Mouse (Mus musculus): ENCODE results near the gene Nit1. TPM values are rescaled to one million over a fixed set of nuclear protein-coding genes. Genes with fewer than 3 reads are reported as not detected.

Nit1 gene
- total RNA-seq, 2 experiments from 2014 or later = 43.3 to 47.9 TPM

- no peak for DNase-seq (ENCODE audit: low spot score in 2 of 2)
Measured at GRCm38 (mm10) chr1:171295063-171295402, 50.4 kb downstream of the Nit1 start.

GRCm38 (mm10) chr1:171294298-171295062, 51.0 kb downstream of the Nit1 start, which contains the start of gene Ufc1:
Gene Ufc1 (minus strand): TSS chr1:171295024.
- DNase-seq (ENCODE audit: low spot score in 2 of 2) = peak; percentile 71 to 85

- DNase-seq (ENCODE audit: low spot score in 2 of 2) = no peak
Measured at GRCm38 (mm10) chr1:171293906-171294297, 51.5 kb downstream of the Nit1 start.

- no peak for DNase-seq (ENCODE audit: low spot score in 2 of 2)
Measured at GRCm38 (mm10) chr1:171293351-171293750, 52.1 kb downstream of the Nit1 start.

- DNase-seq (ENCODE audit: low spot score in 2 of 2) = no peak
Measured at GRCm38 (mm10) chr1:171288328-171288727, 57.1 kb downstream of the Nit1 start.

Other genes with a start within 250 kb of the Nit1 start
- under 1 TPM in 1 of 2 experiments, not detected in 1; 0.79 TPM for gene Cfap126, start 231.7 kb downstream of the Nit1 start, total RNA-seq (2021)
- 100 to 1,000 TPM; 195 to 207 TPM for gene Sdhc, start 195.0 kb downstream of the Nit1 start, total RNA-seq (2021)
- not detected for gene Mpz, start 194.9 kb downstream of the Nit1 start, total RNA-seq (2021)
- gene Pcp4l1, start 149.4 kb downstream of the Nit1 start, total RNA-seq (2021) = 100 to 1,000 TPM; 114 to 132 TPM
- under 1 TPM; 0.12 to 0.14 TPM for gene Nr1i3, start 131.7 kb downstream of the Nit1 start, total RNA-seq (2021)
- 10 to 100 TPM; 84.2 to 90.5 TPM for gene Tomm40l, start 123.1 kb downstream of the Nit1 start, total RNA-seq (2021)
- gene Apoa2, start 120.6 kb downstream of the Nit1 start, total RNA-seq (2021) = 1 to 10 TPM; 1.8 to 3.1 TPM
- gene Fcer1g, start 111.3 kb downstream of the Nit1 start, total RNA-seq (2021) = 10 to 100 TPM; 13.7 to 14.7 TPM
- 1 to 10 TPM; 5.9 to 8.9 TPM for gene Adamts4, start 95.2 kb downstream of the Nit1 start, total RNA-seq (2021)
- gene Ndufs2, start 94.3 kb downstream of the Nit1 start, total RNA-seq (2021) = 100 to 1,000 TPM; 280 to 286 TPM
- gene B4galt3, start 75.3 kb downstream of the Nit1 start, total RNA-seq (2021) = 10 to 100 TPM; 64.3 to 71.8 TPM
- 10 to 100 TPM; 26.9 to 27.8 TPM for gene Ppox, start 64.5 kb downstream of the Nit1 start, total RNA-seq (2021)
- 10 to 100 TPM; 54.5 to 63.0 TPM for gene Usp21, start 57.7 kb downstream of the Nit1 start, total RNA-seq (2021)
- 100 to 1,000 TPM; 104 to 112 TPM for gene Ufc1, start 50.6 kb downstream of the Nit1 start, total RNA-seq (2021)
- gene Dedd, start 16.5 kb downstream of the Nit1 start, total RNA-seq (2021) = 10 to 100 TPM; 43.7 to 43.9 TPM
- gene Pfdn2, start within 50 bp of the Nit1 start, total RNA-seq (2021) = 100 to 1,000 TPM; 189 to 191 TPM
- 1 to 10 TPM; 7.1 to 8.0 TPM for gene Klhdc9, start 15.2 kb upstream of the Nit1 start, total RNA-seq (2021)
- 1 to 10 TPM; 3.6 to 4.7 TPM for gene Nectin4, start 24.5 kb upstream of the Nit1 start, total RNA-seq (2021)
- gene Arhgap30, start 43.3 kb upstream of the Nit1 start, total RNA-seq (2021) = 1 to 10 TPM; 2.2 to 2.6 TPM
- 100 to 1,000 TPM in 1 of 2 experiments, 10 to 100 TPM in 1; 99.0 to 105 TPM for gene Usf1, start 65.7 kb upstream of the Nit1 start, total RNA-seq (2021)
- gene Tstd1, start 73.2 kb upstream of the Nit1 start, total RNA-seq (2021) = 1 to 10 TPM; 1.4 to 2.3 TPM
- gene F11r, start 91.9 kb upstream of the Nit1 start, total RNA-seq (2021) = 1 to 10 TPM; 4.5 to 5.4 TPM
- gene Alyref2, start 157.8 kb upstream of the Nit1 start, total RNA-seq (2021) = 1 to 10 TPM; 5.7 to 5.8 TPM
- not detected for gene Itln1, start 189.6 kb upstream of the Nit1 start, total RNA-seq (2021)
- under 1 TPM in 1 of 2 experiments, not detected in 1; 0.16 TPM for gene Cd244a, start 213.5 kb upstream of the Nit1 start, total RNA-seq (2021)